Mouse (Mus musculus) right cerebral cortex, postnatal 4 days (tissue): ENCODE results near the gene Stx8.

Experiments
- DNase-seq: peaks from one replicate; pipeline ENCODE4 v3.0.0-alpha.2; 2022

The Stx8 gene

DNA sequence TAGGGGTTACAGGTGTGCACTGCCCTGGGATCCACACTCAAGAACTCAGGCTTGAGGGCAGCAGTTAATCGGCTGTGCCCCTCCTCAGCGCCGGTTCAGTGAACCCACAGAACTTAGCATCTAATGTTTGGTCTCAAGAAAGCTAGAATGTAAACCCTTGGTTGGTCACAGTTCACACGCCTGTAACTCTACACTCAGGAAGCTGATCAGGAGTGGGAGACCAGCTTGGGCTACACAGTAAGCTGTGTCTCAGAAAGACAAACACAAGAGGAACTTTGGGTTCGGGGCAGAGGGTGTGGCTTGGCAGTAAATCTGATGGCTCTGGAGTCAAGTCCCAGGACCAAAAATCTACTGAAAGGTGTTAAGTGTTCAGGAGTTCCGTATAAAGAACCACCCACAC, 17.6 kb downstream of the Stx8 start:
- no peak for DNase-seq

DNA sequence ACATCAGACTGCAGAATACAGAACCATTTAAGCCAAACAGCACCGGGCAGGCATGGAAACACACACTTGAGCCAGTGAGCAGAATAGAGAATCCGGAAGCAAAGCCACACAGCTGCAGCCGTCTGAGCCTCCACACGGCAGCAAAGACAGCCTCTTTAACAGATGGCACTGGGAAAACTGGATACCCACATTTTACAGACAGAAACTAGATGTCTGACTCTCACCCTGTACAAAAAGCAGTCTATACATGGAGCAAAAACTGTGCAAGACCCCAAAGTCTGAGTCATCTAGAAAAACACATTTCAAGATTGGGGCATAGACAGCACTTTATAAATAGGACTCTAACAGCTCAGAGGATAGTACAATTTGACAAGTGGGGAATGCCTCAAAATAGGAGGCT, 25.2 kb downstream of the Stx8 start:
- DNase-seq = no peak

DNA sequence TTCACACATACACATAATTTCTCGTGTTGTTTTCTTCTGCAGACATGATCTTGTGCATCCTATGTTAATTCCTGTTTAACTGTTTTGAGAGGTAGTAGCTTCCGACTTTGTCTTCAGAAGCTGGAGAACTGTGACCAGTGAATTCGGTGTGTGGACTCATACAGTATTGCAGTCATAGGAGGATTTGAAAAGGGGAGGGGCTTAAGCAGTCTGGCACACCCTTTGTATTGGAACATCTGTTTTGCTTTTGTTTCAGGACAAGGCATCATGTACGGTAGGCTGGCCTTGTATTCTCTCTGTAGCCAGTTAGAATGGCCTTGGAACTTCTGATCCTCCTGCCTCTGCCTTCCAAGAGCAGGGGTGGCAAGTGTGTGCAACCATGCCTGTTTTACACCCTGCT, 30.0 kb downstream of the Stx8 start:
- no peak for DNase-seq

DNA sequence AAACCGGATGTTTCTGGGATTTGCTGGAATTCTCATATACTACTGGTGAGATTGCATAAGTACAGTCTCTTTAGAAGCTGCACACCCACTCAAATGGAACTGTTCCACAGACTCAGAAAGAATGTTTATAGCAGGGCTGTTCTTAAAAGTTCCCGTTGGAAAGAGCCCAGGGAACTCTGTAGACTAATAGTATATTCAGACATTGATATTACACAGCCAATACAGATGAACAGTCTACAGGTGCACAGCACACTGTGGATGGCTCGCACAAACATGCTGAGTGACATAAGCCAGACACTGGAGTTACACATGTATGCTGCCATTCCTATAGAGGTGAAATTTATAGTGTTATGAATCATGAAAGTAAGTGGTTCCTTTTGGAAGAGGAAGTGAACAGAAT, 32.9 kb downstream of the Stx8 start:
- DNase-seq = no peak

DNA sequence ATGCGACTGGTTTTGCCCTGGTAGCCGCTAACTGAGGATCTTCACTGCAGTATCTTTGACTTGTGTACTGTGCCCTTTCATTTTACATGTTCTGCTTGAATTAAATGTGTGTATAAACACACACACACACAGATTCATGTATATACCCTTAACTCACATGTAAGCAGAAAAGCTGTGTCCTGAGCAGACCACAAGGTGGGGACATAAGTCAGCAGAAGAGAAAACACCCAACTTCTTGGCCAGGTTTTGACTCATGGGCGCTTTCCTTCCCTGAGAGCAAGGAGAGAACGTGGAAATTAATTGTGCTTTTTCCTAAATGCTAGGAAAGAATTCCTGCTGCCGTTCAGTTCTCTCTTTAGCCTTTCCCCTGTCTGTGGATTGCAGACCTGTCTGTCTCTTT, 33.6 kb downstream of the Stx8 start:
- DNase-seq = no peak

DNA sequence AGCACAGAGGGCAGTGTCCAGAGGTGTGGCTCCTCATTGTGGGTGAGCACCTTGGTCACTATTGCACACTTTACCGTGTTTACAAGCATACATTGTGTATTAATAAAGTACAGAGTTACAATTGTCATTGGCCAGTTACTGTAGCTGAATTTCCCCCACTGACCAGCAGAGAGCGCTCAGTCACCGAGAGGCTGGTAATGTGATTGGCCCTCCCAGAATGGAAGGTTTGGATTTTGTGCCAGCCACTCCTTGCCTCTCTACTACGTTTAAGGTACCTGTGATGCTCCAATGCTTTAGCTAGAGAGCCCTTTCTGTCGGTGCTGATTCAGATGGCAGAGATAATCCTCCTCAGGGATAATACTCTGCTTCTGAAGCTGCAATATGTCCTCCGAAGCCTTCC, 38.2 kb downstream of the Stx8 start:
- peak; percentile 78 for DNase-seq

DNA sequence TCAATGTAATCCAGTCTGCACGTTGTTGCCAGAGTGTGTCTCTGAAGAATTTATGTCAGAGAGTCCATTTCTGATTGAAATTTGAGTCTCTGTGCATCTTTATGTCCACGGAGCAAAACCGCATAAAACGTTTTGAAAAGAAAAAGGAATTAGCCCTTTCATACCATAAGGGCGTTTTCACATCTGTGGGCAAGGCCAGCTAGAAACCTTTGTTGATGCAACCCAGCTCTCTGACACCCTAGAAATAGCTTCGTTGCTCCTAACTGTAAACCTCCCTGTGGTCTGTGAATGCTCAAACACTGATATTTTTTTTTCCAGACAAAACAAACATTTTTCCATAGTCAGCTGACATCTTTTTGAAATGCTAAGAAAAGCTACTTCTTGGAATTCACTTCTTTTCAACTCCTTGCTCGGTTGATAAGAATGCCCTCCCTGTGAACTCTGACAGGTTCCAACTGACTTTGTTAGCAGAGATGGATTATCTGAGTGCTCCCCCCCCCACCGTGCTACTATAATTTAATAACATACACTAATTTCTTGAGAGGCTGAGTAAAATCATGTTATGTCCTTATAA, 40.3 kb downstream of the Stx8 start:
- DNase-seq = no peak

DNA sequence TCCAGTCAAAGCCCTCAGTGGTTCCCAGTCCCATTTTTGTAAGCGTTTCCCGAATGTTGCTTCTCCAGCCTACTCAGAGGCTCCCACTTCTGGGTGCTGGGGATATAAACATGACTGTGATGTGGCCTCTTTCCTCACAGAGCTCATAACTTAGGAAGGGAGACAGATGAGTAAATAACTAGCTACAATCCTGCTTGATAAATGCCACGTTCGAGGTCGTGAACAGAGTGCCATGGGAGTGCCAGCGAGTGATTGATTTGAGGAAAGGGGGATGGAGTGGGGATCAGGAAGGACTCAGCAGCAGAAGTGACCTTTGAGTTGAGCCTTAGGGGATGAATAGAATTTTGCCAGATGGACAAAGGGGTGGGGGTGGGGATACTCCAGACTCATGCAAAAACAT, 41.7 kb downstream of the Stx8 start:
- DNase-seq = no peak

DNA sequence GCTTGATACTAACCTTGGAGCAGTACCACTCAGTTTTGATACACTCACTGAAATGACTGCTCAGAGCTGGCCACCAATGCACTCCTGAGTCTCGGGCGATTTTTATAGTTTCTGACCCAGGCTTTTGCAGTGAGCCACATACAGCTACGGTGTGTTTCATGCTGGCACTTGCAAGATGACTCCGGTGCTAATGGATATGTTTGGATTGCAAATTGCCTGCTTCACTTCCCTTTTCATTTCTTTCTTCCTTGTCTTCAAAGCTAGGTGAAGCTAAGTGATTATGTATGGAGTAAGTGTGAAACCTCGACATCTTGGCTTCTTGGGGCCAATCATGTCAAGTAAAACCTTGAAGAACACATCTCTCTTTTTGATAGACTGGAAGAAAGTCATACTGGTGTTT, 43.4 kb downstream of the Stx8 start:
- DNase-seq = no peak

DNA sequence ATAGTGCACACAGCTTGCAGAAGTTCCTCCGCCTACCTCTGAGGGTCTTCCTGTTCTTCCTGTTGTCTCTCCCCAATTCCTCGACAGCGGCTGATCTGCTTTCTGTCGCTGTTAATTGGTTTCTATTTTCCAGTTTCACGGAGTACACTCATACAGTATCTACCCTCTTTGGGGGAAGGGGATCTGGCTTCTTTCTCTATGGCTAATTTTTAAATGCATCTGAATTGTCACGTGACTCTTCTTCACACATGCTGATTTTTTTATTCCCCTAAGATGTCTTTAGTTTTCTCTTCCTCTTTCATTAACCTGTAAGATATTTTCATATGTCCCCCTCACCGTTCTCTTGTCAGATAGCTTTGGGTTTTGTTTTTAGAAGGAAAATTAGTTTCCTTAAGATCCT, 46.2 kb downstream of the Stx8 start:
- DNase-seq = no peak

DNA sequence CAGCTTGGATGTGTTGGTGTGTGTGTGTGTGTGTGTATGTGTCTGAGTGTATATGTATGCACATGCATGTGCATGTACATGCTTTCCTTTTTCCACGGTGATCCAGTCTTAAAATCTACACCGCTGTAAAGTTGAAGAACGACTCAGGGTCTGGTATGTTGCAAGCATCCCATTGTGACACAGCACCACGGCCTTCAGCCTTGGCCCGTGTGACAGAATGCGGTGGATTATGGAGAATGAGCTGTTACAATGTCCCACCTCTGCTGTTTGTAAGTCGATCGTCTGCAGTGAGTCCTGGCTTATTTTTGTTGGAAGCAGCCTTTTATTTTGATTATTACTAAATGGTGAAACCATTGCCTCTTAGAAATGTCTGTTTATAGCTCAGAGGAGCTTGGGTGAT, 52.2 kb downstream of the Stx8 start:
- DNase-seq = no peak

DNA sequence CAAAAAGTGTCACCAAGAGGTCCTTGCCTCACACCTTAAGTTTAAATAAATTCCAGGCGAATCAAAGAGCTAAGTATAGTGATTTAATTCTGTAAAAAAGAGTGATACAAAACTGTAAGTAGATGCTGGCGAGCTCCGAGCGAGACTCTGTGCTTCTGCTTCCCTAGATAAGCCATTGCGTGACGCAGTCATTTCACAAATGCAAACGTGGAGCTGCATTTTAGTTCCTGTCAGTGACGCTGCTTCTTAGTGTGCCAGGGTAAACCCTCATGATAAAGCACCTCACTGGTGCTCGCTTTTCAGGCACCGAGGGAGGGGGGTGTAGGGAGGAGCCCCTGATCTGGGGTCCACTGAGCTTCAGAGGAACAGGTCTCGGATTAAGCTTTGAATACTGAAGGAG, 53.2 kb downstream of the Stx8 start:
- no peak for DNase-seq

DNA sequence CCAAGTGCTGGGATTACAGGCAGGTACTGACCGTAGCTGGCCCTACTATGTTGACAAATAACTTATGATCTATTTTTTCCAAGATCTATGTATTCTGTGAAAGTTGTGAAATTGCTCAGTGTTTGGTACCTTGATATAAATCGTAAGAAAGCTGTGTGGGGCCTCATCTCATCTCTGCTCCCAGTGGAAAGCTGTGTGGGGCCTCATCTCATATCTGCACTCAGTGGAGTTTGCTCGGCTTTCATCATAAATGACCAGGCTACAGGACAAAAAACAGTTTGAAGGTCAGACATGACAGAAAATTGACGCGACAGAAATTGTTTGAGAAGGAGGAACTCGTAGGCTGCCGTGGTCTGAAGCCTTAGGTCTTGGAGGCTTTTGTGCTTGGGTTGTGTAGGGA, 56.0 kb downstream of the Stx8 start:
- no peak for DNase-seq

DNA sequence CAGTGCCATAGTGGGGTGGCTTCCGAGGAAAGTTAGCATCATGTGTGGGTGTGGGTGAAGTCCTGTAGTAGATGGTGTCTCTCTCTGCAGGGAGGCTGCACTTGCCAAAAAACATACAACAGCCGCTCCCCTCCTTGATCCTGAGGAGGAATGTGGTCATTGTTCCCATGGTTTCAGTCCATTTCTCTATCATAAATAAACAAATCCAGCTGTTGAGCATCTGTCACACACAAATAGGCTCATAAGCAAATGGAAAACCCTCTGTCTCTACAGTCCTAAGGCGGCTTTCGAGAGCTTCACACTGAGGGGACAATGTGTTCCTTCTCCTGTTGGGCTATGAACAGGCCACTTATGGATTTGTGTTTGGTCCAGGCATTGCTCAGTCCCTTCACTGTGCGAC, 56.9 kb downstream of the Stx8 start:
- DNase-seq = no peak

DNA sequence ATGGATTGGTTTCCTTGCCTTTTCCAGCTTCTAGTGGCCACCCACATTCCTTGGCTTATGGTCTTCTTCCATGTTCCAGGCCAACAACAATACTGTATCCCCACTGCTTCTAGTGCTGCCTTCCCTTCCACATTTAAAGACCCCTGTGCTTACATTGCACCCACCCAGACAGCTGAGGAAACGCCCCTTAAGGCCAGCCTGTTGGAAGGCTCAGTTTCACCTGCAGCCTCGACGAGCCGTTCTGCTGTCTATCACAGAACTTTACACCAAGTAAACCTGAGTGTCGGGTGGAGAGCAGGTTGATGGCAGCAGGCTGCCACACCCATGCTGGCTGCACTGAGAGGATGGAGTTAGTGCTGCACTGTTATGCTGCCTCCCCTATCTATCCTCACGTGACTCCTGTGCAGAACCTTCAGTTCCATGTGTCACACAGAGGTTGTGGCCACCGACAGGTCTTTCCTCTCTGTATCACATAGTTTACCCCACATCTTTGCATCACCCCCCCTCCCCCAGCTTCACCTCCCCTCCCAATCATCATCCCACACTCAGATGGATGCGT, 57.9 kb downstream of the Stx8 start:
- no peak for DNase-seq

DNA sequence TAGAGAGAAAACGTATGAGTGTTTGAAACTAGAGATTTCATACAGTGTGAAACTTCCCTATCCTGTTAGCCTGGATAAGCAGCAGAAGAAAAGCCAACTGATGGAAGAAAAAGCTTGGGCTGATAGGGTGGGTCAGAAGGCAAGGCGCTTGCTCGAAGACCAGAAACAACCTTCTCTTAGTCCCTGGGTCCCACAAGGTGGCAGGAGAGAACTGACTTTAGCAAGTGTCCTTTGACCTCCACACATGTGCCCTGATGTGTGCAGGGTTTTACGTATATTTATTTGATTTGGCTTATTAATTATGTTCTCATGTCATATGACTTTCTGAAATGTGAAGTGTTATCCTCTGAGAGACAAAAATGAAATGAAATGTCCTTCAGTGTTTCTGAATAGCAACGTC, 60.6 kb downstream of the Stx8 start:
- DNase-seq = no peak

DNA sequence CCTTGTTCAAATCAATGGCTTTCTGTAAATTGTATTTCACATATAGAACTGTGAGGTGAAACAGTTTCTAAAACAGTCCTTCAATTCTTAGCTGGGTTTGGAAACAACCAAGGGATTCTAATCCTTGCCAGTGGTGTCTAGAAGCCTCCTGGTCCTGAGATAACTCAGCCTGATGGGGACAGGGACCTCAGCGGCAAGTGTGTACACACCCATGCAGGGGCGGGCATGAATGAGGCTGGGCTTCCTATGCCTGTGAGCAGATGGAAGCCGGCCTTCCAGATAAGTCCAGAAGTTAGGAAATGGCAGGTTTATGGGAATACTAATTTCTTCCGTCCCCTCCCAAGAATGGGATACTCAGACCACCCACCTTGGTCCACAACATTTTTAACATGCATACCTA, 63.1 kb downstream of the Stx8 start:
- no peak for DNase-seq

DNA sequence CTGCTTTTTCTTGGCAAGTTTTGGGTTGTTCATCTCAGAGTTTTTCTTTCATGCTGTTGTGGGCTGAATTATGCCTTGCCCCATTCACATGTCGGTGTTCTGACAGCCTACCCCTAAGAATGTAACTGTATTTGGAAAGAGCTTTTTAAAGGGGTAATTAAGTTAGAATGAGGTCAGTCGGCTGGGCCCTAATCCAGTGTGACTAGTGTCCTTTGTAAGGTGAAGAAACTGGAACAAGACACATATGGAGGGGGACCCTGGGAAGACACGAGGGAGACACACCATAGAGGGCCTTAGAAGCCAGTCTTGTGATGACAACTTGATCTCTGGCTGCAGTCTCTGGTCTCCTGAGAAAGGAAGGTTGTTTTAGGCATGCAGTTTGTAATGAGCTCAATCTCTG, 63.9 kb downstream of the Stx8 start:
- no peak for DNase-seq

DNA sequence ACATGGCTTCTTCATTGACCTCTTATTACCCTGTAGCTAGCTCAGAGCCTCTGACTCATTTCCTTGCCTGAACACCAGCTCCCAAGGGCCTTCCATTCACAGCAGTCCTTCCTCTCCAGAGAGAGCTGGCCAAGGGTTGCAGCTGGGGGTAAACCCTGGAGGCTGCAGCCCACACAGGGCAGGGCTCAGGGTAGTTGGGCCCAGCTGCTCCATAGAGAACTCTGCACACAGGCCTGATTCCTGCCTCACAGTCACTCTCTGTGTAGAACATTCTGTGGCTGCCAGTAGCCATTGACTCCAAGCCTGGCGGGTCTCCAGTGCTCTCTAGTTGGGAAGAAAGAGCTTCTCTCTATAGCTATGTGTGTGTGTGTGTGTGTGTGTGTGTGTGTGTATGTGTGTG, 64.8 kb downstream of the Stx8 start:
- peak; percentile 72 for DNase-seq

DNA sequence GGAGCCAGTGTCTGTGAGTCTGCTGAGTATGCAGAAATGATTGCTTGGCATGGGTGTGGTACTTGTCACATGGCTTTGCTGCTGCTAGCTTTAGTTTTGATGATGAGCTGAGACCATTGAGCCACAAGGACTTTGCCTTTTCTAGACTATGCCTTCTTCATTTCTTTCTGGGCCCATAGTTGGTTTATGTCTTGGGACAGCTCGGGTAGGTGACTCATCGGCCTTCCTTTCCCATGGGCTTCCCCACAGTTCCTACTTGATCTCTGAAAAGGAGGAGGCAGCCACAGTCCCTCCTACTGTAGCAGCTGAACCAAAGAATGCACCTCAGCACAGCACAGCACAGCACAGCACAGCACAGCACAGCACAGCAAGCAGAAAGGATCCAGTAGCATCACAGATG, 66.5 kb downstream of the Stx8 start:
- no peak for DNase-seq

DNA sequence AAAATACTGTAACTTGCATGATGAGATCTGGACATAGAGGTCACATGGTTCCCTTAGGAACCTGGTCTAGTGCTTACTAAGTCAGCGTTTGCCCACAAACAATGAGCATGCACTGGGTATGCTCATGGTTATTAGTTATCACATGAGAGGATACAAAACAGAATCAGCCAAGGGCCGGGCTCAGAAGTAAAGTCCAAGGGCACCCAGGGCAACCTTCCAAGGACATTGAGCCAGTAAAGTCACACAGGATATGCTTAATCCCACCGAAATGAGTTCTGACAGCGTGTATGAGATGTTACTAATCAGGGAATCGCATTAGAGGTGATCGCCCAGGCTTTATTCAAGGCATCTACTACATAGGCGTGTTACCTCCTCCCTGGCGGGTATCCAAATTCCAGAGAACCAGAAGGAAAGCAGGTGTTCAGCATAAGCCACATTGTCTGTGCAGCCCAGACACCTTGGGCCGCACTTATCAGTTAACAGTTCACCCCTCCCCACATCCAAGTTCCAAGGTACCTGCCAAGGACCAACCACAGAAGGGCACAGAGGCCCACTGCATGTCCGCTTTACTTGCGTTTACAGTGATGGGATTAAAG, 67.4 kb downstream of the Stx8 start:
- no peak for DNase-seq

DNA sequence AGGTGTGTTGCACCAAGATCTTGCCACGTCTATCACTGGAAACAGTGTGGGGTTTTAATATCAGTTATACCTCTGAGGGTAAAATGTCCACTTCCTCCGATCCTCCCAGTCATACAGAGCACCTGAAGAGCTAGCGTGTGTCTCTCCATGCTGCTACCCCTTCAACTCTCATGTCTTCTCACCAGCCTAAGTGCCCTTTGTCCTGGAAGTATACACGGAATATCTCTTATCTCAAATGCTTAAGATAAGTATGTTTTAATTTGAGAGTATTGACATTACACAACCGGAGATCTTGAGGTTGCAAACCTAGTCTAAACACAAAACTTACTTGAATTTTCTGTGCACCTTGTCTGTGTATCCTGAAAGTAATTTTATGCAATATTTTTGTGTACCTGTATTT, 68.4 kb downstream of the Stx8 start:
- DNase-seq = no peak

DNA sequence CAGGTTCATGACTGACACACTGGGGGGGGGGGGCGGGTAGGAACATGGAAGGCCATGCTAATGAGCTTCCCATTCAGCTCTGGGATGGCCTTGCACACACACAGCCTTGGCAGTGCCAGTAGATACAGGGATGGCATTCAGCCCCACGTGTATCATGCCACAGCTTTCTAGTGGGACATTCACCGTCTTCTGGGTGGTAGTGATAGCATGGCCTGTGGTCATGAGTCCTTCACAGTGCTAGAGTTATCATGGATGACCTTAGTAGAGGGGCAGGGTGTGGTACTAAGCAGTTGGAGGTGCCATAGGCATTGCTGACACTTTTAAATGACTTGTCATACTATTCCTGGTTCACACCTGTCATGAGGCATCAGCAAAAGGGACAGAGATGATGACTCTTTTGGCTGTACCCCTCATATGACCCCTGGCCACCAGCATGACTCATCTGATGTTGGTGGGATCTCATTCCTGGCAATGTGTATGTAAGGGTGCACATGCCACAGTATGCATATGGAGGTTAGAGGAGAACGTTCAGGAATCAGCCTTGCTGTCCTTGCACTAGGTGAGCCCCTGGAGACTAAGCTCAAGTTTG, 69.4 kb downstream of the Stx8 start:
- DNase-seq = no peak

DNA sequence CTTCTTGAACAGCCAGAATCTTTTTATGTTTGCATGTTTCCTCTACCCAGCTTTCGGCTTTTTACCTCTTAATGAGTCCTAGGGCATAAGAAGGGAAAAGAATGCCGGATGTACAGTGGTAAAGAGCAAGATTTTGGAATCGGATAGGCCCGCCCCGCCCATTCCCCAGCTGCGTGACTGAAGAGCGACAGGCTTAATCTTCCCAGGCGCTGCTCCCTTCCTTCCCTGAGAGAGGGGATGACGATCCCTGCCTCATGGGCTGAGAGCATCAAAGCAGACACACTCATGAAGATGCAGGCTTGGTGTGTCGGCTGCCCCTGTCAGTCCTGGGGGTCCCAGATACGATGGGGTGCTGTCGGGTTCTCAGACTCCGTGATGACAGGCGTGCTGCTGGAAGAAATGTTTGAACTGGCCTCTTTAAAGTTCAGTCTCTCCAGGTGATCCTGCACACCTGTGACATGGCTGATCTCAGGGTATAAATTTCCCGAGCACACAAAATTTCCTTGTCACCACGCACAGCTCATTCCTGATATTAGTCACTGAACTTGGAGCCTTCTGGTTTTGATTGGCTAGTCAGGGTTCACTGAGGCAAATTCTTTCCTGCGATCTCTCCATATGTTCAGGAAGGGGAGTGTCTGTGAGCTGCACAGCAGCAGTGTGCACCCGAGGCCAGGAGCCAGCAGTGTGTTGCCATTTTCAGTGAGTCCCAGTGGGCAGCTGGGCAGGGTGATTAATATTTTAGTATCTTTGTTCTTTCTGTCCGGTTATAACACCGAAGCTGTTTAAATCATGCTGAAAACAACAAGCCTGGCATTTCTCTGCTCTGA, 70.4 kb downstream of the Stx8 start:
- no peak for DNase-seq
